Mouse (Mus musculus) layer of hippocampus, postnatal 14 days (tissue): Measurements from ENCODE around the gene Scamp4. TPM values are rescaled to one million over a fixed set of nuclear protein-coding genes. Genes with fewer than 3 reads are reported as not detected.
"Not testable (repeated sequence)": the region's sequence is repeated elsewhere in the genome, so short reads cannot be mapped to it uniquely, and the experiment has no call there.

Experiments
- DNase-seq, 2 experiments: peaks; one replicate each; pipeline ENCODE4 v3.0.0; 2021 to 2022; ENCODE audit warnings: low spot score in 2 of 2, mixed read lengths in 1 of 2
- total RNA-seq, 2 experiments: library from RNA; stranded (reverse); gene quantifications; 2 replicates each; pipeline ENCODE4 v1.2.3; 2021

Gene Scamp4
- total RNA-seq, 2 experiments from 2014 or later = 38.5 to 40.7 TPM

GRCm38 (mm10) chr10:80577195-80578130, 25.2 kb upstream of the Scamp4 start, which contains the start of gene Klf16:
TSS of gene Klf16 (minus strand) at chr10:80577321.
- peak; percentile 97 for DNase-seq

GRCm38 (mm10) chr10:80578131-80578750, 24.4 kb upstream of the Scamp4 start:
- peak in 1 of 2 experiments; percentile 70 for DNase-seq

GRCm38 (mm10) chr10:80578911-80579310, 23.8 kb upstream of the Scamp4 start:
- no peak for DNase-seq

- DNase-seq = no peak
Measured at GRCm38 (mm10) chr10:80583047-80583446, 19.6 kb upstream of the Scamp4 start.

- no peak for DNase-seq
Measured at GRCm38 (mm10) chr10:80584045-80584488, 18.6 kb upstream of the Scamp4 start.

GRCm38 (mm10) chr10:80584642-80585552, 17.8 kb upstream of the Scamp4 start:
- DNase-seq = no peak

- DNase-seq = no peak
Measured at GRCm38 (mm10) chr10:80585581-80585980, 17.1 kb upstream of the Scamp4 start.

- no peak for DNase-seq
Measured at GRCm38 (mm10) chr10:80586407-80587304, 16.0 kb upstream of the Scamp4 start.

- DNase-seq = no peak
Measured at GRCm38 (mm10) chr10:80587305-80587657, 15.4 kb upstream of the Scamp4 start.

GRCm38 (mm10) chr10:80589127-80589878, 13.4 kb upstream of the Scamp4 start:
- DNase-seq = no peak

GRCm38 (mm10) chr10:80589879-80590854, 12.5 kb upstream of the Scamp4 start, which contains the start of gene Abhd17a:
TSS of gene Abhd17a (minus strand) at chr10:80590341.
- DNase-seq = peak; percentile 85 to 94

GRCm38 (mm10) chr10:80596318-80596717, 6.4 kb upstream of the Scamp4 start:
- DNase-seq = no peak

GRCm38 (mm10) chr10:80603364-80603763, 692 bp downstream of the Scamp4 start:
- no peak for DNase-seq

GRCm38 (mm10) chr10:80604001-80604509, 1.4 kb downstream of the Scamp4 start:
- no peak for DNase-seq

- DNase-seq = no peak
Measured at GRCm38 (mm10) chr10:80604988-80605387, 2.3 kb downstream of the Scamp4 start.

GRCm38 (mm10) chr10:80605721-80606120, 3.0 kb downstream of the Scamp4 start, which contains the start of gene Gm49322:
TSS of gene Gm49322 (plus strand) at chr10:80606021.
- not testable (repeated sequence) for DNase-seq

- DNase-seq = no peak
Measured at GRCm38 (mm10) chr10:80606306-80606705, 3.6 kb downstream of the Scamp4 start.
